Mouse (Mus musculus) liver, postnatal 0 days (tissue): ENCODE results near the gene Ost4. TPM values are rescaled to one million over a fixed set of nuclear protein-coding genes. Genes with fewer than 3 reads are reported as not detected.
A peak's percentile ranks its signal among the peaks of the same experiment; 100 is the strongest.

Source experiments
- ATAC-seq: fragments of 200-750 bp; cut with Nextera tagmentation; 2 replicates; pipeline ENCODE4 v1.8.0; 2017; ENCODE audit warnings: mild to moderate bottlenecking, moderate library complexity
- DNase-seq: peaks from one replicate; pipeline ENCODE4 v3.0.0-alpha.2; 2016
- H3K27ac ChIP-seq: fragments of 300-500 bp; sonication (generic); 2 replicates; pipeline ENCODE4 v1.5.1; 2014; ENCODE audit warnings: antibody characterized with exemption, moderate library complexity, mild to moderate bottlenecking, low read depth
- H3K27me3 ChIP-seq: fragments of 300-500 bp; sonication (generic); 2 replicates; pipeline ENCODE4 v1.6.1; 2014; ENCODE audit warnings: low read length, control low read depth, mixed read lengths; ENCODE audit not compliant: insufficient read depth
- H3K36me3 ChIP-seq: fragments of 300-500 bp; sonication (generic); replicated peaks from 2 replicates; pipeline ENCODE4 v1.6.1; 2014; ENCODE audit warnings: mild to moderate bottlenecking, control low read depth, low read length, moderate library complexity, mixed read lengths; ENCODE audit not compliant: insufficient read depth
- H3K4me1 ChIP-seq: fragments of 300-500 bp; sonication (generic); 2 replicates; pipeline ENCODE4 v1.6.1; 2014; ENCODE audit warnings: antibody characterized with exemption, mild to moderate bottlenecking, control low read depth; ENCODE audit not compliant: insufficient read depth
- H3K4me2 ChIP-seq: fragments of 300-500 bp; sonication (generic); 2 replicates; pipeline ENCODE4 v1.6.1; 2014; ENCODE audit warnings: low read depth, mild to moderate bottlenecking, low read length, moderate library complexity, mixed read lengths
- H3K4me3 ChIP-seq: fragments of 300-500 bp; sonication (generic); 2 replicates; pipeline ENCODE4 v1.5.1; 2014; ENCODE audit warnings: low read depth, low read length
- H3K9ac ChIP-seq: fragments of 300-500 bp; sonication (generic); replicated peaks from 2 replicates; pipeline ENCODE4 v1.6.1; 2014; ENCODE audit warnings: mild to moderate bottlenecking, moderate library complexity
- H3K9me3 ChIP-seq: fragments of 300-500 bp; sonication (generic); 2 replicates; pipeline ENCODE4 v1.6.1; 2016; ENCODE audit warnings: mild to moderate bottlenecking, control low read depth, low read length, mixed read lengths
- CTCF ChIP-seq: sonication (generic); IDR thresholded peaks from 2 replicates; pipeline ENCODE4 v1.5.1; 2016; ENCODE audit warnings: antibody characterized with exemption, low read depth
- EP300 ChIP-seq: IDR thresholded peaks from 2 replicates; pipeline ENCODE4 v1.6.1; 2016; ENCODE audit warnings: antibody characterized with exemption, low read depth, mild to moderate bottlenecking
- WGBS: fragments of 180-500 bp; shearing (Covaris S2); extraction: QIAGEN DNeasy Blood & Tissue Kit; methylation state at CpG from one replicate; pipeline ENCODE4 v1.1.7; 2014; ENCODE audit not compliant: insufficient replicate concordance; 5-methylcytosine and 5-hydroxymethylcytosine counted together
- polyA plus RNA-seq: library from polyadenylated mRNA; unstranded; fragments of >200 nt; fragmentation: Nextera tagmentation; extraction: Ambion mirVana; gene quantifications from 2 replicates; pipeline ENCODE4 v1.2.1, GENCODE M21; 2015

Ost4 gene
- polyA plus RNA-seq, 1 experiment from 2014 or later, result 277 TPM

DNA sequence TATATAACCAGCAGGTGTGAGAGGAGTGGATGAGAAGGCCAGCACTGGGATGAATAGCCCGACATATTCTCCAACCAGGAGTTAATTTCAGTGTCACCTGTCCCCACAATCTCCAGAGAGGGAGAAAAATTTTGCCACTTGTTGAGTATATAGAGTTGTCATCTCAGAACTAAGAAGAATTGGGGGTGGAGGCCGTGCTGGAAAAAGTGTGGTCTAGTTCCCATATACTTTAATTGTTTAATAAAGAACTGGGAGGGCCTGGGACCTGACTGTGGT, 37.5 kb downstream of the Ost4 start:
- H3K4me3 ChIP-seq, result peak overlapping the region; percentile 71
- ATAC-seq (no peak), DNase-seq (no peak)
- H3K9ac ChIP-seq, result peak overlapping the region; percentile 84
- H3K27ac ChIP-seq, result peak overlapping the region; percentile 58; the same call in 1 of the 2 replicates
- WGBS, result 11% methylated on average over 2 of the region's 2 CpGs
- peak overlapping the region; percentile 89 for H3K4me2 ChIP-seq
- peaks cover 11% of the 10 kb centered on the region; the same call in 1 of the 2 replicates for H3K4me1 ChIP-seq
- no peaks in the 10 kb centered on the region for H3K27me3 ChIP-seq
- peaks cover 41% of the 10 kb centered on the region for H3K36me3 ChIP-seq
- no peak for TF ChIP-seq CTCF
- no peak for TF ChIP-seq EP300
- H3K9me3 ChIP-seq, result no peaks in the 10 kb centered on the region

DNA sequence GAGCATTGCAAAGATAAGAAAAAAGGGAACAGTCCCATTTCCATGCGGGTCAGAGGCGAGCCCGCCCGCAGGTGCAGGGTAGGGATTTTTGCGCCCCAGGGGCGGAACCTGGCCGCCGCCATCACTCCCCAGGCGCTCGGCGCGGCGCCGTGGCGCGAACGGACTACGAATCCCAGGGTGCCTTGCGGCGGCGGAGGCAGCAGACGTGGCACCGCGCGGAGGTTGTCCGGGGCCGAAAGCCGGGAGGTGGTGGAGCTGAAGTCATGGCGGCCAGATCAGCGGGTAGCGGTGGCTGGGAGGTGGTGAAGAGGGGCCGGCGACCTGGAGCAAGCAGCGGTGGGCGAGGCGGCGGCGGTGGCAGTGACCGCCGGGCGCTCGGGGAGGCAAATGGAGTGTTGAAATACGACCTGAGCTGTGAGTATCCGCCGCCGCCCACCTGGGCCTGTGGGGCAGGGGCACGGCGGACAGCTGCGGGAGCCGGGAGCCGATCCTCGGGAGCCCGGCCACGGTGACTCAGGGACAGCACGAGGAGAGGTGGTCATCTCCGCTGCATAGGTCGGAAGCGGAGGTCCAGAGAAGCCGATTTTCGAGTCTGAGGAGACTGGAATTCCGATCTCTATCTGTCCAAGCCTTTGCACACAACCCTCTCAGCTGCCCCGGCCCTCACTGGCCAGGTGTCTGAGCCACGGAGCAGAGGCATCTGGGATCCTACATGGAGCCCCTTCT, 38.0 kb downstream of the Ost4 start:
- under 1% methylated on average over 60 of the region's 63 CpGs for WGBS
- Histone ChIP-seq H3K4me2 (peak overlapping the region; percentile 89), H3K9ac (peak overlapping the region; percentile 84), H3K36me3 (peaks cover 36% of the 10 kb centered on the region), H3K27ac (peak overlapping the region; percentile 58), H3K9me3 (no peaks in the 10 kb centered on the region), H3K4me3 (peak overlapping the region; percentile 71), H3K27me3 (no peaks in the 10 kb centered on the region), H3K4me1 (peaks cover 11% of the 10 kb centered on the region; the same call in 1 of the 2 replicates)
- TF ChIP-seq CTCF (no peak), EP300 (no peak)
- DNase-seq, result peak; percentile 94
- ATAC-seq, result peak; percentile 95

DNA sequence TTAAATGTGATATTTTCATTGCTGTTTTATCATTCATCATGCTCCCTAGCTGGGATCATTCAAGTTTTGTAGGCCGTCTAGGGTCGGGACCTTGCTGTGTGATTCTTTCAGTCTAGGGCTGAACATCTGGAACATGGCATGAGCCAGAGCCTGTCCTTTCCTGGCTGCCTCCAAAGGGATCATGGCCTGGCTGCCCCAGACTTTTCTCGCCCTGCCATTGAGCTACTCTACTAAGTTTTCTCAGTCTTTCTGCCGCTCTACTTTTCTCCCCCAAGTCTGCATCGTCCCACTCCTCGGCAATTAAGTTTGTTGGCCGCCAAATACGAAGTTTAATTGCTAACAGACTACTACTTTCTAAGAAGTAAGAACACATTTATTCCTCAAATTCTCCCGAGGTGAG, 38.6 kb downstream of the Ost4 start:
- H3K36me3 ChIP-seq, result peaks cover 30% of the 10 kb centered on the region
- DNase-seq, result peak; percentile 16
- H3K4me1 ChIP-seq, result peaks cover 11% of the 10 kb centered on the region; the same call in 1 of the 2 replicates
- H3K27me3 ChIP-seq, result no peaks in the 10 kb centered on the region
- H3K4me3 ChIP-seq, result peak overlapping the region; percentile 71
- H3K4me2 ChIP-seq, result peak overlapping the region; percentile 89
- H3K9ac ChIP-seq, result peak overlapping the region; percentile 84; the same call in 1 of the 2 replicates
- TF ChIP-seq EP300, result no peak
- no peak for TF ChIP-seq CTCF
- no peaks in the 10 kb centered on the region for H3K9me3 ChIP-seq
- no peak overlapping the region for H3K27ac ChIP-seq
- no peak for ATAC-seq
- 22% methylated on average over 9 of the region's 9 CpGs for WGBS

DNA sequence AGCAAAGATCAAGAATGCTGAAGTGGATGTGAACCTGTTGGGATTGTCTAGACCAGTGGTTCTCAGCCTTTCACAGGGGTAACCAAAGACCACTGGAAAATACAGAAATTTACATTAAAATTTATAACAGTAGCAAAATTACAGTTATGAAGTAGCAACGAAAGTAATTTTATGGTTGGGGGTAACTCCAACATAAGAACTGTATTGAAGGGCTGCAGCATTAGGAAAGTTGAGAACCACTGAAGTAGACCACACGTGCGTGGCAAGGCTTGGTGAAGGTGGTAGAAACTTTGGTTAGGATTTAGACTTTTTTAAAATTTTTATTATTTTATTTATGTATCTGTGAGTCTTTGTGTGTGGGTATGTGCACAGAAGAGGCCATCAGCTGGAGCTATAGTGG, 39.9 kb downstream of the Ost4 start, which contains the start of gene Tmem214:
TSS of gene Tmem214 (plus strand) at position 301 of the 400 bp plus-strand sequence.
- Histone ChIP-seq H3K4me3 (no peak within 1 kb of the TSS), H3K4me2 (no peak within 1 kb of the TSS)

DNA sequence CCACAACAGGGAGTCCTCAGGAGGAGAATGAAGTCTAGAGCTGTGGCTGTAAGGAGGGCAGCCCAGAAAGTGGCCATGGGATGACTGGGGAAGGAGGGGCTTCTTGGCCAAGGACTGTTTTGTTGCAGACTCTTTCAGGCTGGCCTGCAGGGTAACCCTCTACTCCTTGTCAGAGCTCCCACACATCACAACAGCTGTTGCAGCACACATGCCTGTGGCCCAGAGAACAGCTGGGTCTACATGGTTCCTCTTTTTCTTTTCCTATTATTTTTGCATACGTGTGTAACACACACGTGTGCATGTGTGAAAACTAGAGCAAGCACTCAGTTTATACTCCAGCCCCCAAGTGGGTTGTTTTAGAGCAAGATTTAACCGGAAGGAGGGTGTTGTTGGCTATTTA, 40.7 kb downstream of the Ost4 start:
- Histone ChIP-seq H3K9ac (no peak overlapping the region), H3K36me3 (peaks cover 9% of the 10 kb centered on the region), H3K4me3 (no peak overlapping the region), H3K4me2 (no peak overlapping the region), H3K4me1 (peaks cover 11% of the 10 kb centered on the region; the same call in 1 of the 2 replicates), H3K9me3 (no peaks in the 10 kb centered on the region), H3K27ac (peak overlapping the region; percentile 29; the same call in 1 of the 2 replicates), H3K27me3 (no peaks in the 10 kb centered on the region)
- 47% methylated on average over 3 of the region's 3 CpGs for WGBS
- no peak for ATAC-seq
- no peak for TF ChIP-seq EP300
- TF ChIP-seq CTCF, result no peak
- peak; percentile 26 for DNase-seq

More for the DNA sequence above, 39.9 kb downstream of the Ost4 start, which contains the start of gene Tmem214:
- H3K9ac ChIP-seq, result no peak within 1 kb of the TSS
- H3K27me3 ChIP-seq, result no peaks in the 10 kb centered on the region
- ATAC-seq (no peak), DNase-seq (no peak)
- TF ChIP-seq CTCF (no peak), EP300 (no peak)
- H3K36me3 ChIP-seq, result peaks cover 17% of the 10 kb centered on the region
- 0 out of 2 replicates have a peak within 1 kb of the TSS, but pooled peaks have one; percentile 29 for H3K27ac ChIP-seq
- H3K9me3 ChIP-seq, result no peaks in the 10 kb centered on the region
- 84% methylated on average over 3 of the region's 3 CpGs for WGBS
- peaks cover 11% of the 10 kb centered on the region; the same call in 1 of the 2 replicates for H3K4me1 ChIP-seq

DNA sequence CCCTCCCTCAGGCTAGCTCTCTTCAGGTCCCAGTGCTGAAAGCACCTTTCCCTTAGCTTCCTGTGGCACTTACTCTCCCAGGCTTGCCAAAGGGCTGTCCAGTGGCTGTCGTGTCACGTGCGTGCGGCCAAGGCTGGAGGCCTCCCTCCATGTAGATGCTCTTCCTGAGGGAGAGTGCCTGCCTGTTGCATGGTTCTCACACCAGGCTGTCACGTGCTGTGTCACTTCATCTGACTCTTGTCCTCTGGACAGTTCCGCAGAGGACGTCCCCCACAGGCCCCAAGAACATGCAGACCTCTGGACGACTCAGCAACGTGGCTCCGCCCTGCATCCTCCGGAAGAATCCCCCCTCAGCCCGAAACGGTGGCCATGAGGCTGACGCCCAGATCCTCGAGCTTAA, 43.3 kb downstream of the Ost4 start:
- 54% methylated on average over 15 of the region's 15 CpGs for WGBS
- DNase-seq (no peak), ATAC-seq (no peak)
- Histone ChIP-seq H3K27me3 (no peaks in the 10 kb centered on the region), H3K9ac (no peak overlapping the region), H3K4me1 (0 out of 2 replicates have a peak, but pooled peaks cover 5% of the 10 kb centered on the region), H3K36me3 (no peaks in the 10 kb centered on the region), H3K4me3 (no peak overlapping the region), H3K9me3 (no peaks in the 10 kb centered on the region), H3K27ac (no peak overlapping the region), H3K4me2 (no peak overlapping the region)
- no peak for TF ChIP-seq CTCF
- TF ChIP-seq EP300, result no peak
